Comparison of ENCODE assay signal across 20 mouse cellular contexts in the genomic region with DNA sequence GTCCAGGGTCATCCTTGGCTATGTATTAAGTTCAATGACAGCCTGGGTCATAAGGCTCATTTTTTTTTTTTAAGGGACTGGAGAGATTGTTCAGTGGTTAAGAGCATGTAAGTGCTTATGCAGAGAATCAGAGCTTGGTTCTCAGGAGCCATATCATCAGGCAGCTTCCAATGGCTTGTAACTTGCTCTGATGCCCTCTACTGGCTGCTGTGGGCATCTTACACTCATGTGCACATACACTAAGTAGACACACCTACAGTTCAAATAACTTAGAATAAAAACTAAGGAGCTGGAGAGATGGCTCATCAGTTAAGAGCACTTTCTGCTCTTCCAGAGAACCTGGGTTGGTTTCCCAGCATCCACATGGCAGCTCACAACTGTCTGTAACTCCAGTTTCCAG. TPM values are rescaled to one million over a fixed set of nuclear protein-coding genes. Genes with fewer than 3 reads are reported as not detected.
A peak's percentile ranks its signal among the peaks of the same experiment; 100 is the strongest.
DNase-seq lines count a peak whose midpoint lies in the region; ATAC-seq and TF ChIP-seq lines count a peak whose summit lies in the region.
"Had no signal": no experiment of that assay in that cellular context is flagged by ENCODE, and none has a peak within 500 bp of the region (broad histone marks: within the 10 kb centered on the region; RNA-seq: fewer than 3 reads in every experiment).

No protein-coding gene starts in this region.

- no peaks in the 10 kb centered on the region for H3K27me3 ChIP-seq in liver, embryonic 12.5 days (replicated peaks)
- no peaks in the 10 kb centered on the region for H3K27me3 ChIP-seq in liver, embryonic 11.5 days (replicated peaks; ENCODE audit: control insufficient read depth, insufficient read depth, low read length)
- no peaks in the 10 kb centered on the region for H3K27me3 ChIP-seq in forebrain, embryonic 14.5 days (replicated peaks; ENCODE audit: control insufficient read depth, insufficient read depth, low read length)
- no peaks in the 10 kb centered on the region for H3K27me3 ChIP-seq in stomach, postnatal 0 days (ENCODE audit: control insufficient read depth, insufficient read depth, low read length)
- H3K27me3 ChIP-seq: heart, embryonic 13.5 days; hindbrain, embryonic 15.5 days; limb, embryonic 15.5 days; midbrain, embryonic 12.5 days had no signal

- H3K27ac ChIP-seq in liver, embryonic 12.5 days, result peak overlapping the region; percentile 59
- H3K27ac ChIP-seq in liver, embryonic 11.5 days (ENCODE audit: low read depth, low read length), result no peak overlapping the region
- peak overlapping the region; percentile 50; the same call in 1 of the 2 replicates for H3K27ac ChIP-seq in forebrain, embryonic 14.5 days (ENCODE audit: low read depth, low read length)
- H3K27ac ChIP-seq in stomach, postnatal 0 days (replicated peaks), result no peak overlapping the region
- H3K27ac ChIP-seq: gastrocnemius, adult 2 months; heart, embryonic 13.5 days; hindbrain, embryonic 15.5 days; limb, embryonic 15.5 days had no signal

- peak; percentile 33 for TF ChIP-seq CTCF in stomach, postnatal 0 days (IDR thresholded peaks at IDR 0.05; ENCODE audit: low read depth)

- no peak for TF ChIP-seq EP300 in stomach, postnatal 0 days (optimal IDR thresholded peaks at IDR 0.05)

- no peaks in the 10 kb centered on the region for H3K36me3 ChIP-seq in liver, embryonic 12.5 days
- H3K36me3 ChIP-seq in liver, embryonic 11.5 days (ENCODE audit: control insufficient read depth, insufficient read depth, low read length), result no peaks in the 10 kb centered on the region
- H3K36me3 ChIP-seq in forebrain, embryonic 14.5 days (ENCODE audit: control insufficient read depth, insufficient read depth, low read length), result no peaks in the 10 kb centered on the region
- H3K36me3 ChIP-seq in stomach, postnatal 0 days (ENCODE audit: control insufficient read depth, insufficient read depth, low read length), result no peaks in the 10 kb centered on the region
- H3K36me3 ChIP-seq: heart, embryonic 13.5 days; hindbrain, embryonic 15.5 days; limb, embryonic 15.5 days; midbrain, embryonic 12.5 days had no signal

- DNase-seq in CD4-positive, CD25-positive, alpha-beta regulatory T cell, adult 2 months (ENCODE audit: low read depth, low spot score), result peak; percentile 5
- DNase-seq in liver, embryonic 11.5 days (ENCODE audit: low spot score), result no peak
- no peak for DNase-seq in forebrain, embryonic 14.5 days (ENCODE audit: low spot score)
- no peak for DNase-seq in stomach, postnatal 0 days (ENCODE audit: low spot score)
- DNase-seq in B cell, adult 2 months, result no peak
- no peak for DNase-seq in gastrocnemius, postnatal 36 days
- DNase-seq: adrenal gland, postnatal 36 days; cerebellum, adult 2 months; gastrocnemius, adult 2 months; heart, postnatal 36 days; lung, postnatal 10 days; right cerebral cortex, adult 18-20 months; thymus, postnatal 14 days had no signal

- no peak overlapping the region for H3K4me3 ChIP-seq in liver, embryonic 12.5 days
- H3K4me3 ChIP-seq in liver, embryonic 11.5 days (ENCODE audit: low read depth, low read length), result no peak overlapping the region
- H3K4me3 ChIP-seq in forebrain, embryonic 14.5 days (ENCODE audit: low read depth, low read length), result no peak overlapping the region
- H3K4me3 ChIP-seq in stomach, postnatal 0 days (ENCODE audit: low read depth, low read length), result no peak overlapping the region
- H3K4me3 ChIP-seq: gastrocnemius, adult 2 months; heart, embryonic 13.5 days; hindbrain, embryonic 15.5 days; limb, embryonic 15.5 days; midbrain, embryonic 12.5 days had no signal

- 0 out of 2 replicates have a peak, but pooled peaks cover 5% of the 10 kb centered on the region for H3K9me3 ChIP-seq in liver, embryonic 12.5 days (replicated peaks)
- H3K9me3 ChIP-seq in liver, embryonic 11.5 days (ENCODE audit: control insufficient read depth, low read length), result no peaks in the 10 kb centered on the region
- 0 out of 2 replicates have a peak, but pooled peaks cover 2% of the 10 kb centered on the region for H3K9me3 ChIP-seq in forebrain, embryonic 14.5 days (replicated peaks; ENCODE audit: control insufficient read depth, low read length)
- H3K9me3 ChIP-seq in stomach, postnatal 0 days (ENCODE audit: control insufficient read depth, low read length), result no peaks in the 10 kb centered on the region
- H3K9me3 ChIP-seq: hindbrain, embryonic 15.5 days; limb, embryonic 15.5 days; midbrain, embryonic 12.5 days had no signal

- H3K4me1 ChIP-seq in liver, embryonic 12.5 days, result peaks cover 52% of the 10 kb centered on the region
- peaks cover 32% of the 10 kb centered on the region for H3K4me1 ChIP-seq in liver, embryonic 11.5 days (replicated peaks; ENCODE audit: control insufficient read depth, insufficient read depth, low read length)
- peaks cover 19% of the 10 kb centered on the region for H3K4me1 ChIP-seq in forebrain, embryonic 14.5 days (ENCODE audit: control insufficient read depth, insufficient read depth, low read length)
- peaks cover 5% of the 10 kb centered on the region; the same call in 1 of the 2 replicates for H3K4me1 ChIP-seq in stomach, postnatal 0 days (replicated peaks; ENCODE audit: control insufficient read depth, insufficient read depth)

- peak overlapping the region; percentile 65 for H3K4me2 ChIP-seq in liver, embryonic 12.5 days
- H3K4me2 ChIP-seq in liver, embryonic 11.5 days, result no peak overlapping the region
- no peak overlapping the region for H3K4me2 ChIP-seq in forebrain, embryonic 14.5 days (ENCODE audit: low read length)
- no peak overlapping the region for H3K4me2 ChIP-seq in stomach, postnatal 0 days (replicated peaks; ENCODE audit: low read depth)
- H3K4me2 ChIP-seq: hindbrain, embryonic 15.5 days; limb, embryonic 15.5 days; midbrain, embryonic 12.5 days had no signal

- ATAC-seq in CD4-positive, CD25-positive, alpha-beta regulatory T cell, adult 4 months, result no peak
- no peak for ATAC-seq in liver, embryonic 12.5 days
- no peak for ATAC-seq in liver, embryonic 11.5 days (replicated peaks; ENCODE audit: low FRiP score)
- ATAC-seq in forebrain, embryonic 14.5 days, result no peak
- no peak for ATAC-seq in stomach, postnatal 0 days (ENCODE audit: low FRiP score, low TSS enrichment)
- ATAC-seq: intestine, embryonic 16.5 days had no signal

- intact Hi-C loops in gastrocnemius, postnatal 36 days (cut with DNase I), result no loop called here

- H3K9ac ChIP-seq in liver, embryonic 12.5 days, result no peak overlapping the region
- no peak overlapping the region for H3K9ac ChIP-seq in liver, embryonic 11.5 days (ENCODE audit: low read depth, low read length)
- no peak overlapping the region for H3K9ac ChIP-seq in forebrain, embryonic 14.5 days (ENCODE audit: low read length)
- H3K9ac ChIP-seq in stomach, postnatal 0 days (ENCODE audit: low read length), result no peak overlapping the region
- H3K9ac ChIP-seq: heart, embryonic 13.5 days; hindbrain, embryonic 15.5 days; limb, embryonic 15.5 days; midbrain, embryonic 12.5 days had no signal

RNA-seq across cellular contexts. Expression of a gene that starts 32.8 kb away (rescaled TPM):
- not detected for polyA plus RNA-seq in CD4-positive, CD25-positive, alpha-beta regulatory T cell, adult 4 months (2017; shearing (Covaris generic))
- polyA plus RNA-seq in liver, embryonic 12.5 days (2016; fragmentation: Nextera tagmentation; extraction: Ambion mirVana), result 1.0 and 1.3 TPM in 2 replicates
- polyA plus RNA-seq in liver, embryonic 11.5 days (2014; fragmentation: Nextera tagmentation; extraction: Ambion mirVana), result 3.6 and 3.9 TPM in 2 replicates
- polyA plus RNA-seq in forebrain, embryonic 14.5 days (2014; fragmentation: Nextera tagmentation; extraction: Ambion mirVana), result 40.5 and 42.7 TPM in 2 replicates
- polyA plus RNA-seq in stomach, postnatal 0 days (2015; fragmentation: Nextera tagmentation; extraction: Ambion mirVana), result 9.5 and 10.0 TPM in 2 replicates
- total RNA-seq in gastrocnemius, postnatal 36 days (2021), result 1 to 10 TPM; 4.7 to 9.3 TPM

RNA-seq across cellular contexts. Expression of a gene that starts 34.6 kb away (rescaled TPM):
- 10 to 100 TPM; 30.8 to 39.0 TPM for polyA plus RNA-seq in CD4-positive, CD25-positive, alpha-beta regulatory T cell, adult 4 months (2017; shearing (Covaris generic))
- 25.6 and 26.3 TPM in 2 replicates for polyA plus RNA-seq in liver, embryonic 12.5 days (2016; fragmentation: Nextera tagmentation; extraction: Ambion mirVana)
- 37.6 and 38.8 TPM in 2 replicates for polyA plus RNA-seq in liver, embryonic 11.5 days (2014; fragmentation: Nextera tagmentation; extraction: Ambion mirVana)
- polyA plus RNA-seq in forebrain, embryonic 14.5 days (2014; fragmentation: Nextera tagmentation; extraction: Ambion mirVana), result 31.6 and 33.3 TPM in 2 replicates
- 12.6 and 12.8 TPM in 2 replicates for polyA plus RNA-seq in stomach, postnatal 0 days (2015; fragmentation: Nextera tagmentation; extraction: Ambion mirVana)
- 10 to 100 TPM; 11.9 to 13.1 TPM for total RNA-seq in gastrocnemius, postnatal 36 days (2021)

Comparison
In these comparisons a context has a peak if more than half of its experiments do, and no peak if none do; other contexts are left out.
1. H3K27ac ChIP-seq: peak in liver, embryonic 12.5 days (single experiment) and forebrain, embryonic 14.5 days (single experiment); none in liver, embryonic 11.5 days (single experiment) and stomach, postnatal 0 days (single experiment).